Mouse (Mus musculus) layer of hippocampus, postnatal 25 days (tissue): Measurements from ENCODE around the gene Ago1. TPM values are rescaled to one million over a fixed set of nuclear protein-coding genes. Genes with fewer than 3 reads are reported as not detected.

Source experiments
- DNase-seq, 2 experiments: peaks; one replicate each; pipeline ENCODE4 v3.0.0; 2022; ENCODE audit warnings: mixed read lengths in 2 of 2, low spot score in 1 of 2; ENCODE audit errors: extremely low spot score in 1 of 2
- total RNA-seq, 2 experiments: library from RNA; stranded (reverse); gene quantifications; 2 replicates each; pipeline ENCODE4 v1.2.3; 2021

Gene Ago1
- total RNA-seq, 2 experiments from 2014 or later: 58.5 to 76.4 TPM

DNA sequence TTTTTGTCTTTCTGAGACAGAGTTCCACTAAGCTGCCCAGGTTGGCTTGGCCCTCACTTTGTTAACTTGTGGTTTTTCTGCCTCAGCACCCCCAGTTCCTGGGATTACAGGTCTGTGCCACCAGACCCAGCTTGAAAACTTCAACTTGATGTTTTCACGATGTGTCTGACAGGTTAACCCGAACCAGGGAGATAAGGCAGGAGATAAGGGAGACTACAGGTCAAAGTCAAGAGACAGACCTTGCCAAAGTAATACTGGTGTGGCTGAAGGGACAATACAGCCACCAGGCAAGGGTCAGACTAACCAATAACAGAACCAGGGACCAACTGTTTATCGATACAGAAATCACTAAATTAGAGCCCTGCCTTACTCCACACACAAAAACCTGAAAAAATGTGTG is 11.9 kb upstream of the Ago1 start:
- no peak for DNase-seq

DNA sequence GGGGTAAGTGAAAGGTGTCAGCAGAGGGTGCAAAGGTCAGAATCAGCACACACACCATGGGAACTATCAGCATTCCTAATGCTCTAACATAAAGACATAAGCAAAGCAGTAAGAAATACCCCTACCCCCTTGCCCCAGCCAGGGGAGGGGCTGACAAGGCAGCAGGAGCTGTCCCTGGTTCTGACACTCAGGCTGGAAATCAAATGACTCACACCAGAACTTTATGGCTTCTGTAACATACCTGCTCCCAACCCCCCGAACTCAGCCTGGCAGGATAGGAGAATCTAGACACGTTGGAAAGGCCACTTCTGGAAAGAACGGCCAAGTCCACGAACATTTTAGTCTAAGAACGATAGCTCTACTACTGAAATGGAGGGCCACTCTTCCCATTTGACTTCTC is 4.6 kb upstream of the Ago1 start:
- no peak for DNase-seq

GRCm38 (mm10) chr4:126469334-126469733 is 951 bp upstream of the Ago1 start:
- no peak for DNase-seq

DNA sequence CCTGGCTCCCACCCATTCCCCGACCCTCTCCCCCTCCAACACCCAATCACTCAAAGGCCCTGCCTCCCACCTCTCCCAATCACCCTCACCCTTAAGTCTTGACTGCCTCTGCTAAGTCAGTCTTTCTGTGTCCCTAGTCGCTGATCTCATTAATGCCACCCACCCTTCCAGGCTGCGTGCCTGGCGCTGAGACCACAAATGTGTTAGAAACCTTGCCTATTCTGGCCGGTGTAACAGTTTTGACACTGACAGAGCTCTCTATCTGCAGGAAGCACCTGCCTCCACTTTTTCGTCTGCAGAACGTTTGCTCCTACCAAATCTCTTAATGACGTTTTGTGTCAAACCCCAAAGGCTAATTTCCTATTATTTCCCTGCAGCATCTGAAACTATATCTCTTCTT is 542 bp upstream of the Ago1 start:
- no peak for DNase-seq

- DNase-seq: peak; percentile 35 to 43
Observed at GRCm38 (mm10) chr4:126467721-126468284, 580 bp downstream of the Ago1 start.

DNA sequence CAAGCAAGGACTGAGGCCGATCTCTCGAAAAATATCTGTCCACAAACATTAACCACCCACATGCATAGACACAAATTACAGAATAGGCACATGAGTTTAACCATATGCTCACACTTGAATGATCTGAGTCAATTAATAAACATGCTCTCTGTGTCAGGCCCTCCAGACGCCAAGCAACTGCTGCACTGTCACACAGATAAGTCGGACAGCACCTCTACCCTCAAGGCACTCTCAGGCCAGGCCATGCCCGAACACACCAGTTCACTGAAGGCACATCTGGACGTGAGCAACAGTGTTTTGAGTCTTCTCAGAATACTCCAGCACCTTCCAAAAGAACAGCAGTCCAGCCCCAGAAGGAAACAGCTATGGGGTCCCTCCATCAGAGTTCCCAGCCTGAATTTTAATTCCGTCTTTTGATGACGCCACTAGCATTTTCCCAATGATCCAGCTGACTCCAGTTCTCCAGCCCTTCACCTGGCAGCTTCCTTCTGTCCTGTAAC is 2.1 kb downstream of the Ago1 start:
- DNase-seq: no peak

GRCm38 (mm10) chr4:126465843-126466242 is 2.5 kb downstream of the Ago1 start:
- DNase-seq: no peak

DNA sequence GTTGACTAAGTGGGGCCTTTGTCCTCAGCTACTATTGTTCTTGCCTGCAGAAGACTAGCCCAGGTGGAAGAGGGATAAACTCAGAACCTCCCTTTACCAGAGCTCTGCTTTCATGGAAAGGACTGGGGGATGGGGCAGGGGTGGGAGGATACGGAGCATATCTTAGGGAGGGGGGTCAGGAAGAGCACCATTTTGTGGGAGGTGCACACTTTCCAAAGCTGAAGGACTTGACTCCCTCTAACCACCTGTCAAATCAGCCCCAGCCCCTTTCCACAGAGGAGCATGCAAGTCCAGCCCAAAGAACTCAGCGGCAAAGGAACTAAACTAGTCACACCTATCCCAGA is 3.5 kb downstream of the Ago1 start:
- no peak for DNase-seq

- no peak for DNase-seq
Observed at GRCm38 (mm10) chr4:126464189-126464891, 4.0 kb downstream of the Ago1 start.

DNA sequence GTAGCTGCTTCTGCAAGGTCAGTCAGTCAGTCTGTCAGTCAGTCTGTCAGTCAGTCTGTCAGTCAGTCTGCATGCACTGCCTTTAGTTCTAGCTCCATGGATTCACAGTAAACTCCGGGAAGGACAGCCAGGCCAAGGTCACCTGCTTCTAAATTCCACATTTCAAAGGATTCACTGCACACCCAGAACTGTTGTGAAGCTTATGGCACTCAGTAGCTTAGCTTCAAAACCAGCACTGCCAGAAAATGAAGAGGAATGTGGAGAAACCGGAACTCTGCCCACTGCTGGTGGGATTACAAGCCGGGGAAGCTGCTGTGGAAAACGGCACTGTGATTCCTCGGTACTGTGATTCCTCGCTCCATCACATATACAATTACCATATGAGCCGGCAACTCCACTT is 12.9 kb downstream of the Ago1 start:
- DNase-seq: no peak

DNA sequence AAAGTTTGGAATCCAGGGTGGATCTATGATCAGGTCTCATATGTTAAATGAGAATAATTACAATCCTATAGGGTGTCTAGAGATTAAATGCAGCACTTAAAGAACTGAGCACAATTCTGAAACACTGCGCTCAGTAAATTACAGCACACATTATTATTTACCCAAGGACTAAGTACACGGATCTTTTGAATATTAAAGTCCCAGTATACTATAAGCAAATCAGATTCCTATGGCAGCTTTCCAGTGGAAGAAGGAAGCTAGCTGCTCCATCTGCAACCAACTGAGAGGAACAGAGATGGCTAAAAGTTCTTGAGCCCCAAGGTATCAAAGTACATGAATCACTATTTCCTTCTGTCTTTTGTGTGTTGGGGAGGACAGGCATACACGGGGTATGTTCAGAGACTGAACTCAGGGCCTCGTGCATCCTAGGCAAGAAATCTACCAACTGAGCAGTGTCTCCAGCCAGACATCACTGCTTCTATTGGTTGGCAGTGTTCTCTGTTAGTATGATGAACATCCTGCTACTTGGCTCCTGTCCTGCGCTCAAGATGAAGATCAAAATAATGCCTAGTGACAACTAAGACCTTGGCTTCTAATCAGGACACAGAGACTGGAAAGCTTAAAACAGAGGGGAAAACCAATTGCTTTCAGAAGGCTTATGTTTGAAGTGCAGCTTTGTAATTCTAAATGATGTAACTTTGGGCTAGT is 13.7 kb downstream of the Ago1 start:
- DNase-seq: no peak

GRCm38 (mm10) chr4:126450268-126450667 is 18.1 kb downstream of the Ago1 start:
- DNase-seq: no peak

DNA sequence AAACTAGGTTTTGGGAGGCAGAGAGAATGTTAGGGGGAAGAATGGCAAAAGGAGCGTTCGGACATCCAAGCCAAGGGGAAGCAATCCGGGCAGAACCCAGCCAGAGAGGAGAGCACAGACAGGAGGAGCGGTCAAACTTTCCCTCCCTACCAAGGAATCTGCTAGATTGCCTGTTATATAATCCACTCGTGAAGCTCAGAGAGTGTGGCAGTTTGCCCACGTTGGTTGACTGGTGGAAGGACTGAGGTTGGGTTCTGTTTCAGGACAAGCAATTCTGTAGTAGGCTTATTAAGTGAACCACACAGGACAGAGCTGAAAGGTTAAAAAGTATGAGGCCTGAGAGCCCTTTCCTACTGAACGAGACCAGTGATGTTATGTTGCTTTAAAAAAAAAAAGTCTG is 21.3 kb downstream of the Ago1 start:
- DNase-seq: no peak

DNA sequence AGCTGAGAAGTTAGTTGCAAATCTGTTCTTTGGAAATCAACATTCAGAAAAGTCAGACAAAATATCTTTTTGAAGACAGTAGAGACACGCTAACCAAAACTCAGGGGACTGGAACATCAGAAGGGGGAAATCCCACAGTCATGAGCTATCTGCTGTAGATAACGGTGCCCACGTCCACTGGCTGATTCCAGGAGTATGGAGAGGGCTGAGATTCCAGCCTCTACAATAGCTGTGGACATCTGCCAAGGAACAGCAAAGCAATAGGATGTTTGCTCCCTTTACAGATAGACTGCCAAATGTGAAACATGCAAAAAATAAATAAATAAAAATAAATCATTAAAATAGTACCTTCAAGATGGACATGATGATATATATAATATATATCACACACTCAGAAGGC is 23.9 kb downstream of the Ago1 start:
- no peak for DNase-seq

- DNase-seq: no peak
Observed at GRCm38 (mm10) chr4:126438261-126438660, 30.1 kb downstream of the Ago1 start.

DNA sequence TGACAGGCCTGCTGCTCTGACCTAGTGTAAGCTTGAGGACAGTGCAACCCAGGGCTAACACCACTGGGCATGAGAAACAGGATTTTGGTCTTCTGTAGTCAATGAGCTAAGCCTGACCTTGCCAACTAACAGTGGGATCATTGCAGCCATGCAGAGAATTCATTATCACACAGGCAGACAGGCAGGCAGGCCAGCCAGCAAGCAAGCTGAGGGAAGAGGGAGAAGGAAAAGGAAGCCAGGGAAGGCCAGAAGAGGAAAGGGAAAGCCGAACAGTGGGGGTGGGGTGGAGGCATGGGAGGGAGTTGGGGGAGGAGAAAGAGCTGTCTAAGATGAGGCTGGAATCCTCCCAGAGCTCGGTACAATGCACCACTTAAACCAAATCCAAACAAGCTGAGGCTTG is 32.1 kb downstream of the Ago1 start:
- no peak for DNase-seq

GRCm38 (mm10) chr4:126434094-126434493 is 34.3 kb downstream of the Ago1 start:
- no peak for DNase-seq

DNA sequence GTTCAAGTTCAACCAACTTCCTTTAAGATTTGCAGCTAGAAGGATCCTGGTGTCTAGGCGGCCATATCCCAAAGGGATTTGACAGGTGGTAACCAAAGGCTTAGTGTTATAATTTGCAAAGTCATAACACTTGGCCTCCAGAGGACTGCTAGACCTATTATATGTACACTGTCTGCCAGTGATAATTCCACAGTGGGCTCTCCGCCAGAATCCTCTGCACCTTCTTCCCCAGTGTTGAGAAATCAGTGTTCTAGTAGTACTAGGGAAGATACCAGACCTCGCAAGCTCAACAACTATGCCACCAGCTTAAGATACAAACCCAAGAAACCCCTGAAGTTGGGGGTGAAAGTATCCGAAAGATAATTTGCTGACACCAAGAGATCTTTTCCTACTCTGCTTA is 35.2 kb downstream of the Ago1 start:
- DNase-seq: no peak

DNA sequence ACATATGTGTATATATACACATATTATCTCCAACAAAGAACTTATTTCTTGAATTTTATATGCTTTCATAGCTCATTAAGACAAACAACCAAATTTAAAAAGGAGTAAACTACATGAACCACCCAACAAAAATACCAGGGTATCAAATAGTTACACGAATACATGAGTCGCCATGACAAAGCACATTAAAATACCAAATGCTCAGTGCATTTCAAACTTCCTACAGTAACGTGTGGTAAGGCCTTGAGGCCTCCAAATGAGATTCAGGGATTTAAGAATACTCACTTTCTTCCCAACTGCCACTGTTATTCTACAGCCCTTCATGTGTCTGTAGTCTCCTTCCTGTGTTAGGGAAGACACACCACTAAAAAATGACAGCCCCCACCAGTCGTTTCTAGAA is 36.6 kb downstream of the Ago1 start:
- DNase-seq: no peak

- DNase-seq: peak; percentile 92 to 97
Observed at GRCm38 (mm10) chr4:126429347-126430079, 38.9 kb downstream of the Ago1 start, which contains the start of gene Ago3. Gene Ago3, minus strand, starts transcription at chr4:126429556.
